Mouse (Mus musculus): ENCODE results near the gene Efna5. TPM values are rescaled to one million over a fixed set of nuclear protein-coding genes. Genes with fewer than 3 reads are reported as not detected.

Efna5 gene
- polyA plus RNA-seq, 1 experiment from 2014 or later = 32.9 TPM

- H3K36me3 ChIP-seq (ENCODE audit: control insufficient read depth, insufficient read depth, low read length) = no peaks in the 10 kb centered on the region
- no peak overlapping the region for H3K9ac ChIP-seq (ENCODE audit: low read length)
- no peak overlapping the region for H3K4me2 ChIP-seq (ENCODE audit: low read depth, severe bottlenecking)
- no peak for DNase-seq (ENCODE audit: low spot score)
- no peak overlapping the region for H3K27ac ChIP-seq (replicated peaks; ENCODE audit: low read depth, low read length)
- WGBS = 77% methylated on average over 10 of the region's 10 CpGs
- ATAC-seq (ENCODE audit: insufficient number of reproducible peaks, low FRiP score, low TSS enrichment, low read depth) = no peak
- no peaks in the 10 kb centered on the region for H3K27me3 ChIP-seq (ENCODE audit: control insufficient read depth, insufficient read depth, low read length)
- H3K9me3 ChIP-seq (ENCODE audit: control insufficient read depth, low read length) = no peaks in the 10 kb centered on the region
- H3K4me1 ChIP-seq (ENCODE audit: control insufficient read depth, insufficient read depth, low read length) = peaks cover 17% of the 10 kb centered on the region
- no peak overlapping the region for H3K4me3 ChIP-seq (ENCODE audit: low read depth, low read length)
These were observed 152.8 kb downstream of the Efna5 start for GRCm38 (mm10) chr17:62728142-62728917.

DNA sequence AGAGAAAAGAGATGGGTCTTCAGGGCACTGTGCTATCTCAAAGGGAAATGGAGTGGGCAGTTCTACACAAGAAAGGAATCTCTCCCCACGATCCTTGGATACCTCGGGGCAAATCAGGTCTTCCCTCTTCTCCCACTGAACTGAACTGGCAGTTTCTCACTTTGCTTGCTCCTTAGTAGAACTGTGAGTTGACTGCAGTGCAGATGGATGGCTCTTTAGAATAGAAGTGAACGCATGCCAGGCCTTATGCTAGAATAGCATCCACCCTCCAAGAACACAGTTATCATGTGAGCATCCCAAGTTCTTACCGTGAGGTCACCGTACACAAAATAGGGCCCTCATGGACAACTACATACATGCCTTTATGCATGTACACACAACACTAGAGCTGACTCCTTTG lies 155.0 kb downstream of the Efna5 start:
- Histone ChIP-seq H3K4me2 (ENCODE audit: low read depth, severe bottlenecking) (no peak overlapping the region), H3K9ac (ENCODE audit: low read length) (no peak overlapping the region), H3K4me3 (ENCODE audit: low read depth, low read length) (no peak overlapping the region), H3K4me1 (ENCODE audit: control insufficient read depth, insufficient read depth, low read length) (peaks cover 17% of the 10 kb centered on the region), H3K36me3 (ENCODE audit: control insufficient read depth, insufficient read depth, low read length) (no peaks in the 10 kb centered on the region), H3K27me3 (ENCODE audit: control insufficient read depth, insufficient read depth, low read length) (no peaks in the 10 kb centered on the region), H3K27ac (replicated peaks; ENCODE audit: low read depth, low read length) (no peak overlapping the region), H3K9me3 (ENCODE audit: control insufficient read depth, low read length) (no peaks in the 10 kb centered on the region)
- ATAC-seq (ENCODE audit: insufficient number of reproducible peaks, low FRiP score, low TSS enrichment, low read depth) = no peak
- WGBS = 66% methylated on average over 5 of the region's 5 CpGs
- no peak for DNase-seq (ENCODE audit: low spot score)

DNA sequence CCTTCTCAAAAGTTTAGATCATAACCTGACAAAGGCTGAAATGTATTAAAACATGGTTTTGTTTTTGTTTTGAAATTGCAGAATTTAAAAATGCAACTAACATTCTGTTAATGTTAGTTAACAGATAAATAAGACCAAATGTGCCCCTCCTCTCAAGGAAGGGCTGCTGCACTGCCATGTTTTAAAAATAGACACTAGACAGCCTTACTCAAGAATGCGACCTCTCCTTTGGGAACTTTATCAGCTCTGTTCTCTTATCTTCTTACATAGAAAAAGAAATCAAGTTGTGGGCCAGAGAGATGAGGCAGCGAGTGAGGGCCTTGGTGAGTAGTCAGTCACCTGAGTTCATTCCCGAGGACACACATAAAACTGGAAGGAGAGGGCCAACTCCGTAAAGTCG lies 158.2 kb downstream of the Efna5 start:
- H3K9me3 ChIP-seq (ENCODE audit: control insufficient read depth, low read length) = no peaks in the 10 kb centered on the region
- H3K4me1 ChIP-seq (ENCODE audit: control insufficient read depth, insufficient read depth, low read length) = no peaks in the 10 kb centered on the region
- no peaks in the 10 kb centered on the region for H3K27me3 ChIP-seq (ENCODE audit: control insufficient read depth, insufficient read depth, low read length)
- no peak overlapping the region for H3K4me2 ChIP-seq (ENCODE audit: low read depth, severe bottlenecking)
- ATAC-seq (ENCODE audit: insufficient number of reproducible peaks, low FRiP score, low TSS enrichment, low read depth) (no peak), DNase-seq (ENCODE audit: low spot score) (no peak)
- 87% methylated on average over 5 of the region's 5 CpGs for WGBS
- H3K9ac ChIP-seq (ENCODE audit: low read length) = no peak overlapping the region
- no peak overlapping the region for H3K4me3 ChIP-seq (ENCODE audit: low read depth, low read length)
- no peak overlapping the region for H3K27ac ChIP-seq (replicated peaks; ENCODE audit: low read depth, low read length)
- H3K36me3 ChIP-seq (ENCODE audit: control insufficient read depth, insufficient read depth, low read length) = no peaks in the 10 kb centered on the region

DNA sequence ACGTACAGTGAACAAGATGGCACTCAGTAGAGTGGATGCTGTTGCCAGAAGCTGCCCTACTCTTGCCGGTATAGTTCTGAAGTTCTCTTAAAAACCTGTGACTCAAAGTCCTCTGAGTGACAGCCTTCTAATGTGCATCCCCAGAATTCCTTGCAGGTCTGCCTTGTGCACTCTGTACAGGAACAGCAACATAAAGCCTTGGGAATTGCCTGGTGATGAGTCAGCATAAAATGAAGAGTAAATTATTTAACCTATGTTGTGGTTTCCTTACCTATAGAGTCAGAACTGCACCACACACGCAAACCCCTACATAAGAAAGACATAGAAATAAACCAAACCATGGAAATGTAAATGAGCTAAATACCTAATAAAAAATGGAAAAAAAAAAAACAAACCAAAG lies 159.5 kb downstream of the Efna5 start:
- Histone ChIP-seq H3K4me1 (ENCODE audit: control insufficient read depth, insufficient read depth, low read length) (peaks cover 9% of the 10 kb centered on the region; the same call in 1 of the 2 replicates), H3K9me3 (ENCODE audit: control insufficient read depth, low read length) (no peaks in the 10 kb centered on the region), H3K27me3 (ENCODE audit: control insufficient read depth, insufficient read depth, low read length) (no peaks in the 10 kb centered on the region), H3K4me3 (ENCODE audit: low read depth, low read length) (no peak overlapping the region), H3K4me2 (ENCODE audit: low read depth, severe bottlenecking) (no peak overlapping the region), H3K27ac (replicated peaks; ENCODE audit: low read depth, low read length) (no peak overlapping the region), H3K36me3 (ENCODE audit: control insufficient read depth, insufficient read depth, low read length) (no peaks in the 10 kb centered on the region), H3K9ac (ENCODE audit: low read length) (no peak overlapping the region)
- 91% methylated on average over 3 of the region's 3 CpGs for WGBS
- DNase-seq (ENCODE audit: low spot score) = no peak
- ATAC-seq (ENCODE audit: insufficient number of reproducible peaks, low FRiP score, low TSS enrichment, low read depth) = no peak

DNA sequence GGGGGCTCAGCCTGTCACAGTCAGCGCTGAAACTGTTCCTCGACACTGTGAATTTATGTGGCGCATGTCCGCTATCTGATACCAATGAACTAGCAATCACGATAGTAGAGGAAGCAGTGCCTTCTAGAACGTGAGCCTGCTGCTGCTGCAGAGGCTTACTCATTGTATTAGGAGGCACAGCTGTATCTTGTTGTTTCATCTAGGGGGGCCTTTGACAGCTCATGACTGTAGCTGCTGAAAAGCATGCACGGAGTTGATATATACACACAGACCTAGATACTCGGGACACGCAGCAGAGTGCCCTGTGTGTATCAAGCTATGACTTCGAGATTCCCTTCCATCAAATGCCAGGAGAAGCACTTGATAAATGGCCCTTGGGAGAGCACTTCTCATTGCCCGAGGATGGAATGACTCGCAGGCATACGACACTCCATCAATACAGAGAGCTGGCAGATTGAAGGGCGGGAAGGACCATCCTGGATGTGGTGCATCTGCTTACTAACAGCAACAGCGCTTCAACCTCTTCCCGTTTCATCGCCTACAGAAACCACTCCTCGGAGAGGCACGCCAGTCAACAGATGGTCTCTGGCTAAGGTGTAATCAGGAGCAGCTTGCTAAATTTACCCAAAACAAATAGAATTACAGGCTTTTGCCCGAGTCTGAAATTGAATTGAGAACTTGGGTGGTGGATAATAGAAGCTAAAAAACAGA lies 160.2 kb downstream of the Efna5 start:
- H3K4me2 ChIP-seq (ENCODE audit: low read depth, severe bottlenecking) = no peak overlapping the region
- H3K36me3 ChIP-seq (ENCODE audit: control insufficient read depth, insufficient read depth, low read length) = no peaks in the 10 kb centered on the region
- H3K27me3 ChIP-seq (ENCODE audit: control insufficient read depth, insufficient read depth, low read length) = no peaks in the 10 kb centered on the region
- H3K9me3 ChIP-seq (ENCODE audit: control insufficient read depth, low read length) = no peaks in the 10 kb centered on the region
- no peak overlapping the region for H3K9ac ChIP-seq (ENCODE audit: low read length)
- 59% methylated on average over 20 of the region's 20 CpGs for WGBS
- DNase-seq (ENCODE audit: low spot score) = no peak
- H3K4me1 ChIP-seq (ENCODE audit: control insufficient read depth, insufficient read depth, low read length) = peaks cover 11% of the 10 kb centered on the region; the same call in 1 of the 2 replicates
- no peak overlapping the region for H3K4me3 ChIP-seq (ENCODE audit: low read depth, low read length)
- H3K27ac ChIP-seq (replicated peaks; ENCODE audit: low read depth, low read length) = no peak overlapping the region
- ATAC-seq (ENCODE audit: insufficient number of reproducible peaks, low FRiP score, low TSS enrichment, low read depth) = no peak

GRCm38 (mm10) chr17:62717426-62718131 lies 163.5 kb downstream of the Efna5 start:
- Histone ChIP-seq H3K36me3 (ENCODE audit: control insufficient read depth, insufficient read depth, low read length) (no peaks in the 10 kb centered on the region), H3K27me3 (ENCODE audit: control insufficient read depth, insufficient read depth, low read length) (no peaks in the 10 kb centered on the region), H3K4me1 (ENCODE audit: control insufficient read depth, insufficient read depth, low read length) (peaks cover 11% of the 10 kb centered on the region; the same call in 1 of the 2 replicates), H3K9ac (ENCODE audit: low read length) (no peak overlapping the region), H3K9me3 (ENCODE audit: control insufficient read depth, low read length) (no peaks in the 10 kb centered on the region), H3K27ac (replicated peaks; ENCODE audit: low read depth, low read length) (no peak overlapping the region), H3K4me3 (ENCODE audit: low read depth, low read length) (no peak overlapping the region), H3K4me2 (ENCODE audit: low read depth, severe bottlenecking) (no peak overlapping the region)
- no peak for DNase-seq (ENCODE audit: low spot score)
- ATAC-seq (ENCODE audit: insufficient number of reproducible peaks, low FRiP score, low TSS enrichment, low read depth) = no peak
- WGBS = 16% methylated on average over 12 of the region's 12 CpGs

DNA sequence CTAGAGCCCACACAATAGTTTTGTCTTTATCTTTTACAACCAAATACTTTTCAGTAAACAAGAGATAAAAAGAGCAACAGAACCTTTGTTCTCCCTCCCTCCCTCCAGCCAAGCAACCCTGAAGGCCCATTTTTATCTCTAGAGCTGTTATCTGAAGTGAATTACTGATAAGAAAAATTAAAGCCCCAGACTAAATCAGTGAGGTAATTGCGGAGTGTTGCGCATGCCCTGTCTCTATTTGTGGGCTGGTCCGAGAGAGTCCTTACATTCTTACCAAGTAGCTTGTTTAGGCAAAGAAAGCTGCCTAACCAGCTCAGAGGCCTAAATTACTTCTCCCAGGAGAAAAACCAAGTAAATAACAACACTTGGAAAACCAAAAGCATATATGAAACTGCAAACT lies 167.7 kb downstream of the Efna5 start:
- ATAC-seq (ENCODE audit: insufficient number of reproducible peaks, low FRiP score, low TSS enrichment, low read depth) (no peak), DNase-seq (ENCODE audit: low spot score) (no peak)
- H3K36me3 ChIP-seq (ENCODE audit: control insufficient read depth, insufficient read depth, low read length) = no peaks in the 10 kb centered on the region
- H3K27ac ChIP-seq (replicated peaks; ENCODE audit: low read depth, low read length) = no peak overlapping the region
- 78% methylated on average over 3 of the region's 3 CpGs for WGBS
- no peak overlapping the region for H3K9ac ChIP-seq (ENCODE audit: low read length)
- H3K9me3 ChIP-seq (ENCODE audit: control insufficient read depth, low read length) = no peaks in the 10 kb centered on the region
- no peak overlapping the region for H3K4me2 ChIP-seq (ENCODE audit: low read depth, severe bottlenecking)
- H3K27me3 ChIP-seq (ENCODE audit: control insufficient read depth, insufficient read depth, low read length) = no peaks in the 10 kb centered on the region
- peaks cover 11% of the 10 kb centered on the region; the same call in 1 of the 2 replicates for H3K4me1 ChIP-seq (ENCODE audit: control insufficient read depth, insufficient read depth, low read length)
- no peak overlapping the region for H3K4me3 ChIP-seq (ENCODE audit: low read depth, low read length)

DNA sequence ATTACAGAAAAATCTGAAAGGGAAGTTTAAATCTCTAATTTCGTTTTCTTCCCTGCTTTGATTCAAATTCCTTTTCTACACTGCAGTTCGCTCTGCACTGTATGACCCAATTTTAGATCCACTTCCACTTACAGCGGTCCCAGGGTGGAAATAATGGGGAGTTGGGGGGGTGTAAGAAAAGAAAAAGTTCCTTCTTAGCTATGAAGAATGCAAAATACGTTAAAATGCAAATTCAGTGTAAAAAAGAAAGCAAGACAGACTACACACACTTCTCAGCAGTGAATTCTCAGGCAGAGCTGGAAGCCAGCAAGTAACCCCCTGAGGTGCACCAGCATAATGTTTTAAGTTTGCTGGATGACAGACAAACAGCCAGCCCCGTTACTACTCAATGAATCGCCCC lies 174.7 kb downstream of the Efna5 start:
- 57% methylated on average over 6 of the region's 6 CpGs for WGBS
- H3K4me1 ChIP-seq (ENCODE audit: control insufficient read depth, insufficient read depth, low read length) = peaks cover 4% of the 10 kb centered on the region; the same call in 1 of the 2 replicates

More for the DNA sequence above, 174.7 kb downstream of the Efna5 start:
- Histone ChIP-seq H3K27ac (replicated peaks; ENCODE audit: low read depth, low read length) (no peak overlapping the region), H3K36me3 (ENCODE audit: control insufficient read depth, insufficient read depth, low read length) (no peaks in the 10 kb centered on the region), H3K9me3 (ENCODE audit: control insufficient read depth, low read length) (no peaks in the 10 kb centered on the region), H3K4me2 (ENCODE audit: low read depth, severe bottlenecking) (no peak overlapping the region), H3K9ac (ENCODE audit: low read length) (no peak overlapping the region), H3K27me3 (ENCODE audit: control insufficient read depth, insufficient read depth, low read length) (no peaks in the 10 kb centered on the region), H3K4me3 (ENCODE audit: low read depth, low read length) (no peak overlapping the region)
- DNase-seq (ENCODE audit: low spot score) (no peak), ATAC-seq (ENCODE audit: insufficient number of reproducible peaks, low FRiP score, low TSS enrichment, low read depth) (no peak)

Measured in limb, embryonic 11.5 days (tissue).